Mouse (Mus musculus) ES-Bruce4 (cell line): ENCODE results near the gene Dtd2. TPM values are rescaled to one million over a fixed set of nuclear protein-coding genes. Genes with fewer than 3 reads are reported as not detected.

ENCODE experiments used
- H3K27ac ChIP-seq: 2 replicates; pipeline ENCODE4 v1.5.1; 2012; ENCODE audit warnings: low read length, inconsistent platforms; ENCODE audit not compliant: insufficient read depth
- H3K27me3 ChIP-seq: 2 replicates; pipeline ENCODE4 v1.6.1; 2012; ENCODE audit warnings: mild to moderate bottlenecking, low read length, inconsistent platforms; ENCODE audit not compliant: control insufficient read depth, poor library complexity, insufficient read depth, severe bottlenecking
- H3K36me3 ChIP-seq: 2 replicates; pipeline ENCODE4 v1.6.1; 2012; ENCODE audit warnings: inconsistent platforms, mild to moderate bottlenecking, low read length, moderate library complexity; ENCODE audit not compliant: control insufficient read depth, poor library complexity, insufficient read depth, severe bottlenecking
- H3K4me1 ChIP-seq: one replicate; pipeline ENCODE4 v1.8.1; 2011; ENCODE audit warnings: low read length; ENCODE audit not compliant: control insufficient read depth, insufficient read depth
- H3K4me3 ChIP-seq: 2 replicates; pipeline ENCODE4 v1.5.1; 2011; ENCODE audit warnings: low read depth, mild to moderate bottlenecking, low read length
- H3K9ac ChIP-seq: 2 replicates; pipeline ENCODE4 v1.6.1; 2012; ENCODE audit warnings: low read depth, mild to moderate bottlenecking, inconsistent platforms; ENCODE audit not compliant: poor library complexity, severe bottlenecking
- H3K9me3 ChIP-seq: replicated peaks from 2 replicates; pipeline ENCODE4 v1.6.1; 2012; ENCODE audit warnings: mild to moderate bottlenecking, low read length, inconsistent platforms; ENCODE audit not compliant: control insufficient read depth, poor library complexity, insufficient read depth, severe bottlenecking
- CTCF ChIP-seq: IDR thresholded peaks from one replicate; pipeline ENCODE4 v1.8.1; 2011; ENCODE audit warnings: low read depth, low read length
- EP300 ChIP-seq: IDR thresholded peaks from 2 replicates; pipeline ENCODE4 v1.6.1; 2011; ENCODE audit warnings: low read depth, low read length; ENCODE audit not compliant: insufficient read depth
- POLR2A ChIP-seq: IDR thresholded peaks from one replicate; pipeline ENCODE4 v1.8.1; 2011; ENCODE audit warnings: low read length; ENCODE audit not compliant: insufficient read depth
- polyA plus RNA-seq: library from polyadenylated mRNA; stranded (reverse); fragments of >200 nt; gene quantifications from 2 replicates; pipeline ENCODE4 v1.2.4, GENCODE M21; 2011; ENCODE audit warnings: low read depth; ENCODE audit not compliant: missing spikeins, insufficient read depth, insufficient read length

Dtd2 gene
- polyA plus RNA-seq, 1 experiment: 17.5 TPM

GRCm38 (mm10) chr12:51995738-51996536 is 10.4 kb downstream of the Dtd2 start:
- Histone ChIP-seq H3K9me3 (no peaks in the 10 kb centered on the region), H3K36me3 (peaks cover 35% of the 10 kb centered on the region), H3K27ac (no peak overlapping the region), H3K4me1 (no peaks in the 10 kb centered on the region), H3K4me3 (no peak overlapping the region), H3K9ac (no peak overlapping the region), H3K27me3 (no peaks in the 10 kb centered on the region)
- no peak for TF ChIP-seq CTCF
- no peak for TF ChIP-seq EP300
- TF ChIP-seq POLR2A: no peak

- Histone ChIP-seq H3K4me1 (no peaks in the 10 kb centered on the region), H3K27me3 (no peaks in the 10 kb centered on the region), H3K9me3 (0 out of 2 replicates have a peak, but pooled peaks cover under 1% of the 10 kb centered on the region), H3K4me3 (no peak overlapping the region), H3K36me3 (peaks cover 7% of the 10 kb centered on the region; the same call in 1 of the 2 replicates), H3K9ac (no peak overlapping the region), H3K27ac (no peak overlapping the region)
- TF ChIP-seq CTCF: no peak
These were observed 15.7 kb downstream of the Dtd2 start for GRCm38 (mm10) chr12:51990629-51991028.

GRCm38 (mm10) chr12:51988536-51988935 is 17.8 kb downstream of the Dtd2 start:
- Histone ChIP-seq H3K9ac (no peak overlapping the region), H3K4me1 (no peaks in the 10 kb centered on the region), H3K27ac (no peak overlapping the region), H3K36me3 (no peaks in the 10 kb centered on the region), H3K27me3 (no peaks in the 10 kb centered on the region), H3K9me3 (peaks cover 9% of the 10 kb centered on the region; the same call in 1 of the 2 replicates), H3K4me3 (no peak overlapping the region)
- TF ChIP-seq POLR2A (no peak), EP300 (no peak), CTCF (no peak)

- H3K27me3 ChIP-seq: no peaks in the 10 kb centered on the region
- H3K4me3 ChIP-seq: no peak overlapping the region
- no peak overlapping the region for H3K27ac ChIP-seq
- H3K4me1 ChIP-seq: no peaks in the 10 kb centered on the region
- no peak overlapping the region for H3K9ac ChIP-seq
- H3K9me3 ChIP-seq: peaks cover 9% of the 10 kb centered on the region; the same call in 1 of the 2 replicates
- H3K36me3 ChIP-seq: no peaks in the 10 kb centered on the region
- TF ChIP-seq EP300: no peak
- no peak for TF ChIP-seq POLR2A
- no peak for TF ChIP-seq CTCF
These were observed 20.5 kb downstream of the Dtd2 start for GRCm38 (mm10) chr12:51985826-51986225.

GRCm38 (mm10) chr12:51985163-51985748 is 21.0 kb downstream of the Dtd2 start:
- H3K4me1 ChIP-seq: no peaks in the 10 kb centered on the region
- no peak overlapping the region for H3K9ac ChIP-seq
- no peaks in the 10 kb centered on the region for H3K27me3 ChIP-seq
- H3K9me3 ChIP-seq: peaks cover 9% of the 10 kb centered on the region; the same call in 1 of the 2 replicates
- H3K27ac ChIP-seq: no peak overlapping the region
- TF ChIP-seq POLR2A (no peak), CTCF (no peak), EP300 (no peak)
- no peak overlapping the region for H3K4me3 ChIP-seq
- H3K36me3 ChIP-seq: no peaks in the 10 kb centered on the region

- Histone ChIP-seq H3K9me3 (peaks cover 9% of the 10 kb centered on the region; the same call in 1 of the 2 replicates), H3K27me3 (no peaks in the 10 kb centered on the region), H3K27ac (no peak overlapping the region), H3K9ac (no peak overlapping the region), H3K4me1 (no peaks in the 10 kb centered on the region), H3K36me3 (no peaks in the 10 kb centered on the region), H3K4me3 (no peak overlapping the region)
- no peak for TF ChIP-seq EP300
- TF ChIP-seq POLR2A: no peak
- no peak for TF ChIP-seq CTCF
These were observed 22.7 kb downstream of the Dtd2 start for GRCm38 (mm10) chr12:51983625-51984024.
